Mouse (Mus musculus): ENCODE results near the gene Rab21.

Gene Rab21

DNA sequence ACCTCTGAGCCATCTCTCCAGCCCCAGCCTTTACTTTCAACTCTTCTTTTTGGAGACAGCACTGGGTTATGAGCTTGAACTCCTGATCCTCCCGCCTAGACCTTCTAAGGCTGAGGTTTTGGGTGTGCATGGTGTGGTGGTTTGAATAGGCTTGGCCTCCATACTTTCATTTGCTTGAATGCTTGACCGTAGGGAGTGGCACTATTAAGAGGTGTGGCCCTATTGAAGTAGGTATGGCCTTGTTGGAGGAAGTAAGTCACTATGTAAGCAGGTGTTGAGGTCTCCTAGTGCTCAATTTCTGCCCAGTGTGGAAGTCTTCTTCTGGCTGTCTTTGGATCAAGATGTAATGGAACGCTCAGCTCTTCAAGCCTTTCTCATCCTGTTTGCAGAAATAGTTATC, 54.0 kb downstream of the Rab21 start:
- ChIA-PET CTCF (no interaction called here), POLR2A (interaction anchor here in 2 of 4 experiments (1.3 to 2.8 kb wide), 3 partner anchors 9 to 20 kb away, joined by 3 to 11 read pairs (median 3); no protein-coding TSS in a partner anchor)

- ChIA-PET CTCF (no interaction called here), POLR2A (interaction anchor here in 1 of 4 experiments (0.6 kb wide), 1 partner anchor 30 kb away, joined by 4 read pairs; no protein-coding TSS in a partner anchor)
Observed at GRCm38 (mm10) chr10:115256162-115256561, 59.2 kb downstream of the Rab21 start.

GRCm38 (mm10) chr10:115253521-115253920, 61.9 kb downstream of the Rab21 start:
- ChIA-PET CTCF (no interaction called here), POLR2A (no interaction called here)

DNA sequence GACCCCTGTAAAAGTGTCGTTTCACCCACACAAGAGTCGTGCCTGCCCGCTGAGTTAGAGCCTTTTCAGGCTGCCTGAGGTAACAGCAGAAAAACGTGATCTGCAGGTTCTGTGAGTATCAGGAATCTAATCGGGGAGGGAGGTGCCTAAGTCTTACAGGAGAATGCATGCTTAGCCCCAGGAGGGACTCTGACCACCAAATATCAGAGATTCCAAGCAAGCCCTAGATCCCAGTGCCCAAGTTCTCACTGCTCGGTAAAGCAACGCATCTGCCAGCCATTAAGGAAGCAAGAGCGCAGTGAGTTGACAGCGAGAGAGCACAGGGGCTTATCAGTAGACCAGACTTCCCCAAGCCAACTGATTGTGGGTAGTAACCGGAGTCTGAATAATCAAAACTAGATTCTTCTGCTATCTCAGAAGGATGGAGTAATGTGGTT, 63.1 kb downstream of the Rab21 start:
- ChIA-PET CTCF (no interaction called here), POLR2A (interaction anchor here in 2 of 4 experiments (1.2 to 1.9 kb wide), 3 partner anchors 19 to 64 kb away, joined by 3 to 5 read pairs (median 4); partner anchors contain the start of gene Rab21 (in 1 of the 2))

GRCm38 (mm10) chr10:115251088-115251934, 64.1 kb downstream of the Rab21 start, which contains the start of gene Tbc1d15:
Gene Tbc1d15 (minus strand): TSS chr10:115251467.
- POLR2A ChIA-PET, result interaction anchor here in 2 of 4 experiments (0.6 to 1.9 kb wide), 15 partner anchors 9 to 671 kb away, joined by 3 to 5 read pairs (median 3); partner anchors contain the start of gene Rab21 (in 2 of the 2)
- CTCF ChIA-PET, result no interaction called here

DNA sequence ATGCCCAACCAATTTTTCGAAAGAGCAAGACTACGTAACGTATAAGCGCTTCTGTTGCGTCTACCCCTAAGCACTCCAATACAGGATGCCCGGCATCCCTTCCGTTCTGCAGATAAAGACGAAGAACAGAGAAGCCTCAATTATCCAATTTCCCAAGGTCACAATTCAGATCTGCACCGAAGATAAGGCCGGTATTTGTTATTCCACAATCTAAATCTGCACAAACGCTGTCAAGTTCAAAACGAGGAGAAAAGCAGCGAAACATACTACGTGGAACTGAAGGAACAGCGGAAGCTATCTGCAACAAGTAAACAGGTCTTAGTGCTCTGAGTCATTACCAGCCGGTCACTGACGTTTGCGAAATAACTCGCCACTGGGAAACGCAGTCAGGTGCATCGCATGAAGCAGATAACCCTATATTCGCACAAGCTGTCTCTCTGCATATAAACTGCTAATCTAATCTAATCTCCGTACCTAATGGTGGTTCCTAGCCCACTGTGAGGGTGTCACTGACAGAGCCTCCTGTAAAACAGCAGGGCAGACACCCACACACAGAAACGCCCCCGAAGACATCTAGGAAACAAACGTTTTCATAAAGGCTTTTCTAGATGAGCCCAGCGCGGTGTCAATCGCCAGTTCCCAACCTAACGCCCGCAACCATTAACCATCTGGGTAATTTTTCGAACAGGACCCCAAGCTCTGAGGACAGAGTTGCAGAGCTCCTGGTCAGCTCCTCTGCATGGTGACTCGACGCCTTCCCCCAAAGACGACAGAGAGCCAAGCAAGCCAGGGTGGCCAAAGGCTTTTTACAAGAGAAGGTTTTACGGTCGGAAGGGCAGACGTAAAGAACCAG, 64.9 kb downstream of the Rab21 start:
- ChIA-PET POLR2A (interaction anchor here in 2 of 4 experiments (0.6 to 1.9 kb wide), 16 partner anchors 9 to 229 kb away, joined by 3 to 6 read pairs (median 3); partner anchors contain the start of gene Rab21 (in 1 of the 2)), CTCF (no interaction called here)

GRCm38 (mm10) chr10:115248041-115248440, 67.4 kb downstream of the Rab21 start:
- POLR2A ChIA-PET, result interaction anchor here in 2 of 4 experiments (0.6 to 1.6 kb wide), 15 partner anchors 10 to 68 kb away, joined by 3 to 5 read pairs (median 3); partner anchors contain the start of gene Rab21 (in 1 of the 2)
- CTCF ChIA-PET, result no interaction called here

- CTCF ChIA-PET, result no interaction called here
Observed at GRCm38 (mm10) chr10:115245488-115245887, 69.9 kb downstream of the Rab21 start.

DNA sequence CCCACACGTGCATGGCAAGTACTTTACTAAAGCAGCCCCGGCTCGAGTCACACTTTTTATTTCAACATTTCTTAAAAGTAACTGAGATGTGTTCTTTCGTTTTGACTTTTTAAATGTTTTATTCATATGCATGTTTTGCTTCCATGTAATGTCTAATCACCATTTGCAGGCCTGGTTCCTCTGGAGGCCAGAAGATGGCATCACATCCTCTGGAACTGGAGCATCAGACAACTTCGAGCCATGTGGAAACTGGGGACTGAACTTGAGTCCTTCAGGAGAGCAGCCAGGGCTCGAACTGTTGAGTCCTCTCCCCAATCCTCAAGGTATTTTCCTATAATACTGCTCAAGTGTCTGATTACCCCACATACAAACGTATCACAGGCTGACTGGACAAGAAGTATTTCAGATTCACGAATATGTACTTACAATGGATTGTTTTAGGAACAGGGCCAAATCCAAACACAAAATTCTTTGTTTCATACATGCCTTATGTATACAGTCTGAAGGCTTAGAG, 74.3 kb downstream of the Rab21 start:
- CTCF ChIA-PET, result interaction anchor here in 2 of 4 experiments (0.5 to 1.2 kb wide), 2 partner anchors 72 to 1567 kb away, joined by 3 to 4 read pairs; no protein-coding TSS in a partner anchor
- POLR2A ChIA-PET, result interaction anchor here in 1 of 4 experiments (0.7 to 0.9 kb wide), 2 partner anchors 10 to 97 kb away, joined by 3 read pairs; no protein-coding TSS in a partner anchor

More at GRCm38 (mm10) chr10:115245488-115245887, 69.9 kb downstream of the Rab21 start:
- POLR2A ChIA-PET, result interaction anchor here in 3 of 4 experiments (0.7 to 1.5 kb wide), 7 partner anchors 12 to 341 kb away, joined by 3 to 7 read pairs (median 3); partner anchors contain the start of gene Rab21 (in 1 of the 3)

DNA sequence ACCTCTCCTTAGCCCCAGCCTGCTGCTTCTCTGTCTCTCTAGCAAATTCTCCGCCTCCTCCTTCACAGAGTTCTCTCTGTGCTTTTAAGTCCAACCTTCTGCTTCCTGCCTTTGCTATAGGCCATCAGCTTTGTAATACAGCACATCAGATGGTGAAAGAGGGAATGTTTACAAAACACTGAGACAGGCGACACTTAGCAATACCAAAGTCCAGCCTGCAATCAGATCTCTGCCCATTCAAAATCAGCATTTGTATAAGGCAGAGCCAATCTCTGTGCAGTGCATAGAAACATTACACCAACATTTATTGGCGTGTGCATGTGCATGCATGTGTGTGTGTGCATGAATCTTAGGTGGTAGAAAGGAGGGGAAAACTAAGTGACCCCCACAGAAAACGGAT, 77.5 kb downstream of the Rab21 start:
- ChIA-PET CTCF (no interaction called here), POLR2A (interaction anchor here in 2 of 4 experiments (0.7 to 1.5 kb wide), 6 partner anchors 9 to 125 kb away, joined by 3 to 4 read pairs (median 3); partner anchors contain the start of genes Rab21 (in 1 of the 2) and Tmem19 (in 1 of the 2))

Data from embryonic stem cell, embryonic (primary cell).